Mouse (Mus musculus): ENCODE results near the gene Mgat4e. TPM values are rescaled to one million over a fixed set of nuclear protein-coding genes. Genes with fewer than 3 reads are reported as not detected.

Mgat4e gene
- 0.53 TPM for polyA plus RNA-seq (2014; fragmentation: Illumina TruSeq; extraction: RNeasy Lipid Tissue Mini Kit (QIAGEN cat#74804); ENCODE audit: low read depth, low replicate concordance)

DNA sequence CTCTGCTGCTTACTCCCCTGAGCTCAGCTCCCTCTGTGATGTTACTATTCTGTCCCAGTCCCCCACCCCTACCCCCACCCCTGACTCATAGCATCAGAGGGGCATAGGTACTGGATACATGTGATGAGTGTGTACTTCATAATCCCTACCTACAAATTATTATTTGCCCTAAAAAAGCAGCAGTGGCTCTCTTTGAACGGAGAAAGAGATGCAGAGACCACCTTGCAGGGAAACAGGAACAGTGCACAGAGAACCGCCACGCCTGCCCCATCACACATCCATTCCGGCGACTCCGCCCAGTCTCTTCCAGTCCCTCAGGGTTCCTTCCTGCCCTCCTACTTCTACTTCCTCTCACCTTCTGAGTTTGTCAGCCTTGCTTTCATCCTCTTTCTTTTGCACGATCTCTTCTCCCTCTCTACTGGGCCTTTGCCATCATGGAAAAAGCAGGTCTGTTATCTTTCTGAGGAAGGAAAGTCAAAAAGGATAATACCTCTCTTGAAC lies at the start of gene Mgat4e:
TSS of gene Mgat4e (minus strand) at position 51 of the 501 bp plus-strand sequence.

DNA sequence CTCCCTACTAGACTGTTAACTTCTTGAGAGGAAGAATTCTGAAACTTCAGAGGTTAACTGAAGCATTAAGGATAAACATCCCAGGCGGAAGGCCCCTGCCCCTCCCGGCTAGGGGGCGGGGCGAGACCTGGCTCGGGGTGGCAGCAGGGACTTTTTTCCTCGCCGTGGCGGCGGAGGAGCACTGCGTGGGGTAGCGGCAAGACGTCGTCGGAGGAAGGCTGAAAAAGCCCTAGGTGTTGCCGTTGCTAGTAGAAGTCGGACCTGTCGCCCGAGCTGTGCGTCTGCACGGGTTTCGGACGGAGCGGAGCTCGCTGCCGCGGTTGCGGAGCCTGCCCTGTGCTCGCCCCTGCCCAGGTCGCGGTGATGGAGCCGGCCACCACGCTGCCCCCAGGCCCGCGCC lies 10.5 kb upstream of the Mgat4e start, which contains the start of gene Kdm5b:
TSS of gene Kdm5b (plus strand) at position 196 of the 400 bp plus-strand sequence.

DNA sequence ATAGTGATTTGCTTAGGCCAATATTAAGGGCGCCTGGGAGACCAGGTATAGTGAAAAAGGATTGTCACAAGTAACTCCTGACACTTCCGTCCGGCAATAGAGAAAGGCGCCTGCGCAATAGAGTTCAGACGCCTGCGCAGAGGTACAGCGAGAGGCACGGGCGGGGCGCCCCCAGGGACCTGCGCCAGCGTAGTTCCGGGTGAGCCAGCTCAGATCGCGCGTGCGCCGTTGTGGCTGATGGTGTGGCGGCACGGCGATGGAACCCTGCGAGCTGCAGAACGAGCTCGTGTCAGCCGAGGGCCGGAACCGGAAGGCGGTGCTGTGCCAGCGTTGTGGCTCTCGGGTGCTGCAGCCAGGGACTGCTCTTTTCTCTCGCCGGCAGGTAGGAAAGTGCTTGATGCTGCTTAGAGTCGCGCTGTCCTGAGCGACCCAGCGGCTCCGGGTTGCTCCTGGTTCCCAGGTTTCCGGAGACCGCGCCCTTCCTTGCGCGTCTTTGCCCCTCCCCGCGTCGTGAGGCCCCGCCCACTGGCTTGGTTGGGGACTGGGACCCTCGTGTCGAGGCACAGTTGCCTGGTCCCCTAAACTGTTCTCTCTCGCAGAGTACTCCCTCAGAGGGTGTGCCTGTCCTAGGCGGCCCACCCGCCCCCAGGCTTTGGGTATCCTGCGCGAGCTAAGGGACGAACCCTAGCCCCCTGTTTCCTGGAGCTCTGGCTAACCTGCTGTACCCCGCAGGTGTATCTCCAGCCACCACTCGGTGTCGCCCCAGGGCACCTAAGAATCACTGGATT lies 54.9 kb downstream of the Mgat4e start, which contains the start of gene Rabif:
TSS of gene Rabif (plus strand) at position 221 of the 788 bp plus-strand sequence.

Other genes starting within 250 kb of the Mgat4e start
- 2.8 TPM for gene Ppfia4, start 216.8 kb downstream of the Mgat4e start, polyA plus RNA-seq (2014; fragmentation: Illumina TruSeq; extraction: RNeasy Lipid Tissue Mini Kit (QIAGEN cat#74804); ENCODE audit: low read depth, low replicate concordance)
- gene Tmem183a, start 187.7 kb downstream of the Mgat4e start, polyA plus RNA-seq (2014; fragmentation: Illumina TruSeq; extraction: RNeasy Lipid Tissue Mini Kit (QIAGEN cat#74804); ENCODE audit: low read depth, low replicate concordance): 41.2 TPM
- 0.45 TPM for gene 4933406M09Rik, start 163.7 kb downstream of the Mgat4e start, polyA plus RNA-seq (2014; fragmentation: Illumina TruSeq; extraction: RNeasy Lipid Tissue Mini Kit (QIAGEN cat#74804); ENCODE audit: low read depth, low replicate concordance)
- gene Cyb5r1, start 144.1 kb downstream of the Mgat4e start, polyA plus RNA-seq (2014; fragmentation: Illumina TruSeq; extraction: RNeasy Lipid Tissue Mini Kit (QIAGEN cat#74804); ENCODE audit: low read depth, low replicate concordance): 34.4 TPM
- gene Adipor1, start 134.3 kb downstream of the Mgat4e start, polyA plus RNA-seq (2014; fragmentation: Illumina TruSeq; extraction: RNeasy Lipid Tissue Mini Kit (QIAGEN cat#74804); ENCODE audit: low read depth, low replicate concordance): 99.6 TPM
- gene Klhl12, start 94.2 kb downstream of the Mgat4e start, polyA plus RNA-seq (2014; fragmentation: Illumina TruSeq; extraction: RNeasy Lipid Tissue Mini Kit (QIAGEN cat#74804); ENCODE audit: low read depth, low replicate concordance): 24.2 TPM
- gene Rabif, start 55.0 kb downstream of the Mgat4e start, polyA plus RNA-seq (2014; fragmentation: Illumina TruSeq; extraction: RNeasy Lipid Tissue Mini Kit (QIAGEN cat#74804); ENCODE audit: low read depth, low replicate concordance): 17.9 TPM
- gene Kdm5b, start 10.5 kb upstream of the Mgat4e start, polyA plus RNA-seq (2014; fragmentation: Illumina TruSeq; extraction: RNeasy Lipid Tissue Mini Kit (QIAGEN cat#74804); ENCODE audit: low read depth, low replicate concordance): 21.8 TPM
- 4.9 TPM for gene Syt2, start 97.0 kb upstream of the Mgat4e start, polyA plus RNA-seq (2014; fragmentation: Illumina TruSeq; extraction: RNeasy Lipid Tissue Mini Kit (QIAGEN cat#74804); ENCODE audit: low read depth, low replicate concordance)

Data from adipose tissue, adult 10 weeks (tissue).